Mouse (Mus musculus) C2C12 (cell line): Measurements from ENCODE around the gene Rere.

Source experiments
- CEBPB ChIP-seq: IDR thresholded peaks from one replicate; pipeline ENCODE4 v1.6.1; 2011; ENCODE audit warnings: low read depth, mild to moderate bottlenecking, control low read depth, moderate library complexity
- CTCF ChIP-seq: IDR thresholded peaks from one replicate; pipeline ENCODE4 v1.5.1; 2011; ENCODE audit not compliant: control insufficient read depth, insufficient read depth, insufficient read length
- FOSL1 ChIP-seq: IDR thresholded peaks from one replicate; pipeline ENCODE4 v1.8.0; 2011; ENCODE audit warnings: mild to moderate bottlenecking, low read length; ENCODE audit not compliant: poor library complexity, insufficient read depth, severe bottlenecking
- USF1 ChIP-seq: IDR thresholded peaks from one replicate; pipeline ENCODE4 v1.6.1; 2011; ENCODE audit warnings: low read depth, mild to moderate bottlenecking, control low read depth, moderate library complexity

- TF ChIP-seq USF1 = no peak
- no peak for TF ChIP-seq CTCF
- no peak for TF ChIP-seq CEBPB
- no peak for TF ChIP-seq FOSL1
Observed at GRCm38 (mm10) chr4:150518826-150519225, 237.4 kb downstream of the Rere start.
